Mouse (Mus musculus) gastrocnemius, postnatal 14 days (tissue): ENCODE data around the gene Gstp1. TPM values are rescaled to one million over a fixed set of nuclear protein-coding genes. Genes with fewer than 3 reads are reported as not detected.

ENCODE experiments used
- DNase-seq: peaks from one replicate; pipeline ENCODE4 v3.0.0; 2021; ENCODE audit warnings: mixed read lengths
- intact Hi-C: fragments of 180-260 bp; cut with DNase I; formaldehyde crosslinking; loops from one replicate; pipeline ENCODE4 v1.15.1; 2025; ENCODE audit warnings: low total_unique reads
- total RNA-seq, 2 experiments: library from RNA; stranded (reverse); gene quantifications; 2 replicates each; pipeline ENCODE4 v1.2.3; 2021

Gstp1 gene
- total RNA-seq, 2 experiments from 2014 or later = 228 to 235 TPM

DNA sequence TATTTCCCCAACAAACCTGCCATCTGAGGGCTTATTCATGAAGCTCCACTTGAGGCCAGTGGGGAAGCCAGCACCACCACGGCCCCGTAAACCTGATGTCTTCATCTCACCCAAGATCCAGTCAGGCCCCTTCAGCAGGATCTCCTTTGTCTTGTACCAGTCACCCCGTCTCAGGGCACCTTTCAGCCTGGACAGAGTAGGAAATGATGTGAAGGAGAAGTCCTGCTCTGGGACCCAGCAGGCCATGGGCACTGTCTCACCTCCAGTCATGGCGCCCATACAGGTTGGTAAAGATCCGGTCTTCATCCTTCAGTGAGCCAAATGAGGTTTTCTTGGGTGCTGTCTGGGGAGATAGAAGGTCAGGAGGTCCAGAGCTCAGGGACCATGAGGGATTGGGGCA lies 26.7 kb downstream of the Gstp1 start:
- DNase-seq = no peak
- intact Hi-C loops = no loop called here

DNA sequence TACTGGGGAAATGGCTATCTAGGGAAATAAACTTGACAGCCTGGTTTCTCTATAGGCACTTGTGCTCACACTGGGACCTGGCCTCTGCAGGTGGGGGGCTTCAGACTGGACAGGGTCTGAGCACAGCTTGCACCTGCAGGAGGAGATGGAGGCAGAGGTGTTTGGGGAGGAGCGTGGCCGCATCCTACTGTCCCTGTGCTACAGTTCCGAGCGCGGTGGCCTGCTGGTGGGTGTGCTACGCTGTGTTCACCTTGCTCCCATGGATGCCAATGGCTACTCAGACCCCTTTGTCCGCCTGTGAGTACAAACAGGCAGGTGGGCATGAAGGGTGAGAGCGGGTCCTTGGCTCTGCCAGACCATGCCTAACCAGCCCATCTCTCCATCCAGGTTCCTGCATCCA lies 31.8 kb downstream of the Gstp1 start:
- intact Hi-C loops = no loop called here
- no peak for DNase-seq

DNA sequence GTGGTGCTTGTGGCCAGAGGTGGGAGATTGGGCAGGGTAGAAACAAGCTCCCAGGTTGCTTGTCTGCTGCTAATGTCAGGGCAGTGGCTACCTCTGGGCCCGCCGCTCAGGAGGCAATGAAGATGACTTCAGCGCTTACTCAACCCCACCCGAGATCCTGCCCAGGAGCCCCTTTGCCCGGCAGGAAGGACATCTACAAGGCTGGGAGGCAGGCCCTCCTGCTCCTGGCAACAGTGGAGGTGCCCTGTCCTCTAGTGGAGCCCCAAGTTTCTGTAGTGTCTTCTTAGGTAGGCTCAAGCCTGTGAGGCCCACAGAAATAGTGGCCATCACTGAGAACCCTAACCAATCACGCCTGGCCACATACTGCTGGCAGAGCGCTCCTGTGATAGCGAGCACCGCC lies 32.7 kb downstream of the Gstp1 start:
- intact Hi-C loops = no loop called here
- no peak for DNase-seq

DNA sequence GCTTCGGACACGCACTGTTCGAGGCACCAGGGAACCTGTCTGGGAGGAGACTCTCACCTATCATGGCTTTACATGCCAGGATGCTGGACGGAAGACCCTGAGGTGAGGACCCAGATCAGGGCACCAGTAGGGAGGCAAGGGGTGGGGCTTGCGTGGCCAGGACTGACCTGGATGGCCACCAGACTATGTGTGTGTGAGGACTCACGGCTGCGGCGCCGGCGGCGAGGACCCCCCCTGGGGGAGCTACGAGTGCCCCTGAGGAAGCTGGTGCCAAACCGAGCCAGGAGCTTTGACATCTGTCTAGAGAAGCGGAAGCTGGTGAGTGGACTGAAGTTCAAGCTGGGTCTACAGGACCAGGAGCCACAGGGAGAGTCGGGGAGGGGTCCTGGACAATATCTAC lies 33.5 kb downstream of the Gstp1 start:
- intact Hi-C loops = no loop called here
- no peak for DNase-seq

DNA sequence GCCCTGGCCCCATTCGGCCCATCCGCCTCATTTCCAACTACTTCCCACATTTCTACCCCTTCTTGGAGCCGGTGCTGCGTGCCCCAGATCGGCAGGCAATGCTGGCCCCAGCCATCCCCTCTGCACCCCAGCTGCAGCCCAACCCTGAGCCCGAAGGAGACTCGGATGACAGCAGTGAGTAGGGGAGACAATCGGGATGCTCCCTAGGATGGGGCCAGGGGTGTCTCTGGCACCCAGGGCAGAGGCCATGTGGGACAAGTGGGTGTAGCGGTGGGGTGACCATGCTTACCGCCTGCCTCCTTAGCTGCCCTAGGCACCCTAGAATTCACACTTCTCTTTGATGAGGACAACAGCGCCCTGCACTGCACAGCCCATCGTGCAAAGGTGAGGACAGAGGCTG lies 34.1 kb downstream of the Gstp1 start:
- intact Hi-C loops = no loop called here
- no peak for DNase-seq

DNA sequence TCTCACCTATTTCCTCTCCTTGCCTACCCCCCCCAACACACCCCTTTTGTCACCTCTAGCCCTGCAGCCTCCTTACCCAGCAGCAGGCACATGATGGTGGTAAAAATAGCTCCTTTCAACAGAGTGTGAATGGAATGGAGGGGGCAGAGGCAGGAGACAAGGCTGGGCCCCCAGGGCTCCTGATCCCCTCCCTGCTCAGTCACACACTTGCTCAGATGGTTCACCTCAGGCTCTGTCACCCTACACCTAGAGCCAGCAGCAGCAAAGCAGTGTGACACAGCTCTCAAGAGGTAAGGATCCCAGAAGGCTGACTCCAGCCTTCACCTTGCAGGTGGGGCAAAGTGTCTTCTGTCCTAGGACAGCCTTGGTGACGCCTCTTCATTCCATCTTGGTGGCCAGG lies 34.7 kb downstream of the Gstp1 start, which contains the start of gene Doc2g:
Gene Doc2g, plus strand, starts transcription at position 202 of the 400 bp plus-strand sequence.
- no peak for DNase-seq
- intact Hi-C loops = no loop called here

DNA sequence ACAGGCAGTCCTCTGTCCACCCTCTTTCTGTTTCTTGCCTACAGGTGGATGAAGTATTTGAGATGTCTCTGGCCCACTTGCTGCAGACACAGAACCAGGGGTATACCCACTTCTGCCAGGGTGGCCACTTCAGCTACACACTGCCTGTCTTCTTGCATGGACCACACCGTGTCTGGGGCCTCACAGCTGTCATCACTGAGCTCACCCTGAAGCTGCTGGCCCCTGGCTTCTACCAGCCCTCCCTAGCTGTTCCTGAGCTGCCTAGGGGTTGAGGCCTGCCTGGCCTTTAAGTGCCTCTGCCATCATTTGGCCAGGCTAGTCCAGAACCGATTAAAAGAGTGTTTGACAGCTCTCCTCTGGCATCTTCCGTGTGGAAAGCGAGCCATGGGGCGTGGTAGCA lies 36.0 kb downstream of the Gstp1 start:
- no peak for DNase-seq
- intact Hi-C loops = no loop called here

DNA sequence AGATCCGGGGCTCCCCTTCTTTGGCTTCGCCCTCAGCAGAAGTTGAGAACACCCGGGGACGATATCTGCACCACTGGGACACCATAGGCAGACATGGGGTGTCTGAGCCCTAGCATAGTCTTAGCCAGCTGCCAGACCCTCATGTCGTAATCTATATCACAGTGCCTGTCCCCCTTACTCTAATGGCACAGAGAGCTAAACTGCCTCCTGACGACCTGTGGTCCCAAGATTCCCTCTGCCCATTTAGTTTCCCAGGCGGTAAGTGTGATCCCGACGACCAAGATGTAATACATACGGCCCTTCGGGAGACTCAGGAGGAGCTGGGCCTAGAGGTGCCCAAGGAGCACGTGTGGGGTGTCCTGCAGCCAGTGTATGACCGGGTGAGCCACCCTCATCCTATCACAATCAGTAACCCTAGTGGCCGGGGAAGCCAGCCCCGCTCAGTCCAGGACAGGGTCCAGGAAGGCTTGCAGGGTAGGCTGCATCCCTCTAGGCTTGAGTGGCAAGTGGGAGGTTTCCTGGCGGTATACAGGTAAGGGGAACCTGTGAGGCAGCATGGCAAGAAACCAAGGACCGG lies 36.7 kb downstream of the Gstp1 start:
- intact Hi-C loops = no loop called here
- DNase-seq = no peak

DNA sequence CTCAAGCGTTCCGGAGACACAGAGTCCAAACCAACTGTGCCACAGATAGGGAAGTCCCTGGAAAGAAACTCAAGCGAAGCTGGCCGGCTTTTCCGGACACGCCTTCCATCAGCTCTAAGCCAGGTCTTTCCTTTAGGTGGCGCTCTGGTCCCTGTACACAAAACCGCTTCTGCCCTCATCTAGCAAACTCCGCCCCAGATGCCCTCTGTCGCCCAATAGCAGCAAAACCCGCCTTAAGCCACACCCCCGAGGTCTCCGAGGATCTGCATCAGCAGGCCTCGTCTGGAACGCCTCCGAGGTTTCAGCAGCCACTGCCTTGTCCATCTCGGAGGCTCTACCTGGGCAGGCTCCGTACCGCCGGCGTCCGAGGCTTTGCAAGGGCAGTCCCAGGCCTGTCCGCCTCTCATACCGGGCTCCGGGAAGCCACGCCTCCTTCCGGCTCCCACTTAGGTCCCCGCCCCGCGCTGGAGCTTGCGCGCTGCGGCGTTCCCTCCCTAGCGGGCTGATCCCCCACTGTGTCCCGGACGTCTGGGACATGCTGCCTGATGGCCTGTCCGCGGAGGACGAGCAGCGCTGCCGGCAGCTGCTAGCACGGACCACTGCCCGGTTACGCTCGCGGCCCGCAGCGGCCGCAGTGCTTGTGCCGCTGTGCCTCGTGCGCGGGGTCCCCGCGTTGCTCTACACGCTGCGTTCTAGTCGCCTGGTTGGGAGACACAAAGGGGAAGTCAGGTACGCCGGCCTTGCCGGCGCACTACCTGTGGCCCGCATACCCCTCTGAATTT lies 37.5 kb downstream of the Gstp1 start, which contains the start of the genes Nudt8 and Gm49405:
Gene Nudt8, plus strand, starts transcription at position 462 of the 782 bp plus-strand sequence.
Gene Gm49405, plus strand, starts transcription at position 508 of the 782 bp plus-strand sequence.
- intact Hi-C loops = no loop called here

DNA sequence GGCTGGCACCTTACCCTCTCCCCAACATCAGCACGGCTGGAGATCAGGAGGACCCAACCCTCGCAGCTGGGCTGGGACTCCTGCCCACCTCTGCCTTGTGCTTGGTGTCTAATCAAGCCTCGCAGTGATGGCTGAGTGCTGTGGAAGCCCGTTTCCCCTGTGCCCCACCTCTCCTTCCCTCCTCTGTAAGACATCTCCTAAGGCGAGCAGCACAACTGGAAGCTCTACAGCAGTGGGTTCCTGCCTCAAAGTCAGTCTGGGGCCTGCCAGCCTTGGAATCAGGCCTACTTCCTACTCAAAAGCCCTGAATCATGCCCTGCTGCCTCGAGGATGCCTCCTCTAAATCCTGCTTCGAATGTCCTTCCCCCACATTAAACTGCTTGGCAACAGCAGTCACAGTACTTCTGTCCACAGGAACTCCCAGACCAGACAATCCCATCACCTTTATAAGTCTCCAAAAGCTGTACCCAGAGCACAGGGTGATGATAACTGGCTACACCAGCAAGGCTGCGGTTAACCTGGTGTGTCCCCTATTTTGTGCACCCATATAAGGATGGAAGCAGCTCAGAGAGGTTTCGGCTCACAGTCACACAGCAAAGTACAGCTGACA lies 38.6 kb downstream of the Gstp1 start:
- intact Hi-C loops = no loop called here
- DNase-seq = no peak

More for the DNA sequence above, 37.5 kb downstream of the Gstp1 start, which contains the start of the genes Nudt8 and Gm49405:
- peak; percentile 95 for DNase-seq

DNA sequence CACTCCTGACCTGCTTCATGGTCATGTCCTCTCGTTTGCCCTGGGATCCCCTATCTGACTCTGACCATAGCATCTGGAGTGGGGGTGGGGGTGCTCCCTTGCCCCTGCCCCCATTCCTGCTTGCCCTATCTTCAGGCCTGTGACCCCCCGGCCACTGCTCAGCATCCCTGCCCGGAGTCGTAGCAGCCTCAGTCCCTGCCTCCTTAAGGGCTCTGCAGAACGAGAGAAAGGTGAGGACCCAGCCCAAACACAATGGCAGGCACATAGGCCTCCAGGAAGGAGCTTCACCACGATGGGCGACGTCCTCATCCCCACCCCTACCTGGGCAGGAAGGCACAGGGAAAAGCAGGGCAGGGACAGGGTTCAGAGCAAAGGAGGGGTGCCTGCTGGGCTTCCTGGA lies 39.5 kb downstream of the Gstp1 start:
- DNase-seq = no peak
- intact Hi-C loops = no loop called here

DNA sequence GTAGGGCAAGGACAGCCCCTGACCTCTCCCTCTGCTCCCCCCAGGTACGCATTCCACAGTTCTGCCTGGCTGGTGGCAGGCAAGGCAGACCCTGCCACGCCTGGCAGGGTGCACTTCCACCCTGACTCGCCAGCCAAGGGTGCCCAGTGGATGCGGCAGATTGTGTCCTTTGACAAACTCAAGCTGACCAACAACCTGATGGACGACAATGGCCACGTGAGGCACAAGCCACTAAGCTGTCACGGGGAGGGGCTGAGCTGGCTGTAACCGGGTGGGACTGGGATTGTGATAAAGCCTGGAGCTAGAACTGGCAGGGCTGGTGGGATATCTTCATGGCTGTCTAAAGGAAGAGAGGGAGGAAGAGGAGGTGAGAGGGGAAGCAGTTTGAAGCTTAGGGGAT lies 40.6 kb downstream of the Gstp1 start:
- intact Hi-C loops = no loop called here
- DNase-seq = no peak

DNA sequence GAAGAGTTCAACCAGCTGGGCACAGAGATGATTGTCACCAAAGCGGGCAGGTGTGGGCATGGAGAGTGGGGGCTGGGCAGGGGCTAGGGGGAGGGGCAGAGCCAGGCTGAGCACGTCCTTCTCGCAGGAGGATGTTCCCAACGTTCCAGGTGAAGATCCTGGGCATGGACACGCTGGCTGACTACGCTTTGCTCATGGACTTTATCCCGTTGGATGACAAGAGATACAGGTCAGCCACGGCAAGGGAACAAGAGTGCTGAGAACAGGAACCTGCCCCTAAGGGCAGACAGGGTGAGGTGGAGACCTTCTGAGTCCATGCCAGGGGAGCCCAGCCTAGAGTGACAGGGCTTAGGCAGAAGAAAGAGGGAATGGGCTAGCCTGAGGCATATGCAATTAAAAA lies 41.0 kb downstream of the Gstp1 start:
- intact Hi-C loops = no loop called here
- no peak for DNase-seq

DNA sequence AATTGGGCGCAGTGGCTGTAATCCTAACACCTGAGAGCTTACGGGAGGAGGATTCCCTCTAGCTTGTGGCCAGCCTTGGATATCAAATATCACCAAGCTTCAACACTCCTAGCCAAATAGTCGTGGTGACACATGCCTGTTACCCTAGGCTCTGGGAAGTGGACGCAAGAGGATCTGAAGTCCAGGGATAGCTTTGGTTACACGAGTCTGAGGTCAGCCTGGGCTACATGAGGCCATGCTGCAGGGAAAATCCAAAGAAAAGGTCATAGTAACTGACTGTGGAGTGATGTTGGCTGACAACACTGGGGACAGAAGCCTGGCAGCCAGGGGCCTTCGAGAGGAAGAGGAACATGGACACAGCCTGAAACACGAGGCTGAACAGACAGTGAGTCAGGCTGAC lies 41.7 kb downstream of the Gstp1 start:
- intact Hi-C loops = no loop called here
- DNase-seq = no peak

DNA sequence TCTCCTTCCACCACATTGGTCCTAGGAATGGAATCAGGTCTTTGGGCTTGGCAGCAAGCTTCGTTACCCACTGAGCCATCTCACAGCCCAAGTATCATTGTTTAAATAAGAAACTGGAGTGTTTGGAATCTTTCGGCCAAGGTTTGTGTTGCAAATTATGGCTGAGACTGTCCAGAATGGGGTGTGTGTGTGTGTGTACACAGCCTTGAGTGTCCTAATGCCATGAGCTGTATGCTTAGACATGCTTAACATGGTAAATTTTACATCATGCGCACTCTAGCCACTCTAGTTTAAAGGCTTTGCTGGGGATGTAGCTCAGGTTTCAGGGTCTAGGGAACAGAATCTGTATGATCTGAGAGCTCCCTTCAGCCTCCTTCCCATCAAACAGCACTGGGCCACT lies 42.3 kb downstream of the Gstp1 start:
- intact Hi-C loops = no loop called here
- no peak for DNase-seq

DNA sequence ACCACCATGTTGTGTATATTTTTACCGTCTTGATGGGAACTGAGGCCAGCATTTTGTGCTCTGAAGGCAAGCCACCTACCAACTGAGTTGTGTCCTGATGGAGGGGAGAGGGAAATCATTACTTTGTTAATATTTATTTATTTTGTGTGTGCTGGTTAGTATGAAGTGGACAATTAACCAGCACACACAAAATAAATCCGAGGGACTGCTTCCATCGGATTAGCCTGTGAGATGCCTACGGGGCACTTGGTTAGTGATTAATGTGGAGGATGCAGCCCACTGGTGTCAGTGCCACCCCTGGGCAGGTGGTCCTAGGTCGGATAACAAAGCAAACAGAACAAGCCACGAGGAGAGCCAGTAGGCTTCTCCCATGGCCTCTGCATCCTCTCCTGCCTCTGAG lies 42.9 kb downstream of the Gstp1 start:
- no peak for DNase-seq
- intact Hi-C loops = no loop called here

DNA sequence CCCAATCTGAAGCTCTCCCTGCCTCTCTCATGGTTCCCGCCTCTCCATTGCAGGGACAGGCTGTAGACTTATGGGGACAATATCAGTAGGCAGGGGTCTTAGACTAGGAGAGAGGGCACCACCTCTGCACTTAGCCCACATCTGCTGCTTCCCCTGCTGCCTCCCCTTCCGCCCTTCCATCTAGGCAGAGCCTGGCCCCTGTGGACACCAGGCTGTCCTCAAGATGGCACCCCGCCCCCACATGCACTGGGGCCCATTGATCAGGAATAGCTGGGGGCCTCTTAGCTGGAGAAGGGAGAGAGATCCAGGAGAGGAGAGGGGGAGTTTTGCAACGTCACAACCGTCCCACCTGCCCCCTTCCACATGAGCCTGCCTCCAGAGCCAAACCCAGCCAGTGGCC lies 45.4 kb downstream of the Gstp1 start, which contains the start of gene Tbx10:
Gene Tbx10, plus strand, starts transcription at position 337 of the 400 bp plus-strand sequence.
- intact Hi-C loops = no loop called here

DNA sequence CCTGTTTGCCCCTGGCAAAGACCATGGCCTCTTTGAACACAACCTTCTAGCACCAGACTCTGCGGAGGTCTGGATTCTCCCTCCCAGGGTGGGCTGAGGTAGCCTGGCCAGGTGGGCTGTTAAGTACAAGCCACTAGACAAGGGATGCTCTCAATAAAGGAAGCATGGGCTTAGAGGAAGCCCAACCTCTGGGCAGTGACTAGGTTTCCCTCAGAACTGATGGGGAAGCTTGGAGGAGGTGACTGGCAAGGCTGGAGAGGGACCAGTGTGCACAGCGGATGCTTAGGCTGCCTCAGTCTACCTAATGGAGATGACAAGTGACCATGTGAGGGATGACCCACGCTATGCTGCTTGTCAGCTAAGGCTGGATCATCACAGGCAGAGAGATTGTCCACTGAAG lies 45.8 kb downstream of the Gstp1 start:
- intact Hi-C loops = no loop called here
- no peak for DNase-seq

More for the DNA sequence above, 45.4 kb downstream of the Gstp1 start, which contains the start of gene Tbx10:
- no peak for DNase-seq

DNA sequence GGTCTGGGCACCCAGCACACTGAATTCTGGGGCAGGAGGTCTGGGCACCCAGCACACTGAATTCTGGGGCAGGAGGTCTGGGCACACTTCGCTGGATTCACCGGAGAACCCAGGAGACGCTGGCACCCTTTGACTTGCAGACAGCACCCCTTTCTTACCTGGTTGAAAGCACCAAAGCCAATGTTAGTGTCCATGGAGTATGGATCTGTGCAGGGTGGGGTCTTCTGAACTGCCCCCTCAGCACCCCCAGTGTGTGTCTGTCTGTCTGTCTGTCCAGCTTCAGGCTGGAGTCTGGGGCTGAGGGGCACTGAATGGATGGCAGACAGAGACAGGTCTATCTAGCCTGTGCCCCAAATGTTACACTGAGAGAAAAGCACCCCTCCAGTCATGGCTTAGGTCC lies 46.2 kb downstream of the Gstp1 start:
- intact Hi-C loops = no loop called here
- no peak for DNase-seq

DNA sequence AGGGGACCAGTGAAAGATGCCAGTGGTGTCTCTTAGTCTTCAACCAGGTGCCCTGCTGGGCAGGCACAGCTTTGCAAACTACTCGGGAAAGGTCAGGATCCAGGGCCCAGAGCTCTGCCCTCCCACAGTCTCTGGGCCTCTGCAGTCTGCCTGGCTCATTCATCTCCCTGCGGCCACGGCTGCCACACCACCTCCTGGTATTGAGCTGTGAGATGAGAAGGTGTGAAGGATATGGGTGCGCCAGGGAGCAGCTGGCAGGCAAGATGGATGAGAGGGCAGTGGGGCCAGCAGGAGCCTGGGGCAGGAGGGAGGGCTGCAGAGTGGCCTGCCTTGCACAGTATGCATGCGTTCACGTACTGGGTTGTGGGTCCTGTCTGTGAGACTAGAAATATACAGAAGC lies 47.0 kb downstream of the Gstp1 start:
- DNase-seq = no peak
- intact Hi-C loops = no loop called here

DNA sequence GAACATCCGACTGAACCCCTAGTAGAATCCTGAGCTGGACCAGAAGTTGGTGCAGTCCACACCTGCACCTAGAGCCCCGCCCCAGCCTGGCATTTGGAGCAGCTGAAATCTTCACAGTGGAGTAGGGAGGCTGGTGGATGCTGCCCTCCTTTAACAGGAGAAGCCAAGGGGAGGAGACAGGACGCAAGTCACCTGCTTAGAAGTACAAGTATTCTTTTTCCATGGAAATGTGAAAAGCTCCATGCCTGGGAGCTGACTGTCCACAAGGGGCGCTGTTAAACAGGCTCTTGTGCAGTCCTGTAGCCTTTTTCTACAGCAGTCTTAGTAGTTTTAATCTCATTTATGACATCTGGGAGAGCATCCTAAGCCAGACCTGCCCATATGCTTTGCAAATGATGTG lies 49.0 kb downstream of the Gstp1 start:
- no peak for DNase-seq
- intact Hi-C loops = no loop called here
